Mouse (Mus musculus) thymus, postnatal 0 days (tissue): ENCODE measurements around the gene Mark1. TPM values are rescaled to one million over a fixed set of nuclear protein-coding genes. Genes with fewer than 3 reads are reported as not detected.

Experiments used
- DNase-seq: peaks from one replicate; pipeline ENCODE4 v3.0.0-alpha.2; 2015; ENCODE audit warnings: low spot score
- polyA plus RNA-seq: library from polyadenylated mRNA; unstranded; fragments of >200 nt; fragmentation: Nextera tagmentation; extraction: Ambion mirVana; gene quantifications from 2 replicates; pipeline ENCODE4 v1.2.1, GENCODE M21; 2015

Gene Mark1
- polyA plus RNA-seq, 1 experiment from 2014 or later = 1.1 TPM

GRCm38 (mm10) chr1:184853339-184853738 is 146.0 kb downstream of the Mark1 start:
- DNase-seq = no peak

- peak; percentile 66 for DNase-seq
These were observed 147.4 kb downstream of the Mark1 start for GRCm38 (mm10) chr1:184851741-184852618.

DNA sequence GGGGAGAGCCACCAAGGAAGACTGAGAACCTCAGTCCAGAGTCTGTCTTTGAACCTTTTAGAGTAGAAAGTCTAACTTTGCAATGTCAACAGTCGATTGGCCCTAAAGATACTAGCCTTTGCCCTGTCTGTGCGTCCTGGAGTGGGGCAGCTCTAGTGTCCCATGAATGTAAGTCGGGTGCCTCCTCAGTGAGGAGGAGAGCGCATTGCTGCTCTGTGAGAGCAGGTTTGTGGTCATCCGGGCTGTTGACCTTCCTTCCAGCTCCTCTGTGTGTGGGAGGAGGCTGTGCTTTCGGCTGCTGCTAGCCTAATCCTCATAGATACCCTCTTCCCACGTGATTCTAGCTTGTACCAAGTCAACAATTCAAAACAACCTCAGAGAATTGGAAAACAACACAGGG is 148.2 kb downstream of the Mark1 start:
- no peak for DNase-seq

DNA sequence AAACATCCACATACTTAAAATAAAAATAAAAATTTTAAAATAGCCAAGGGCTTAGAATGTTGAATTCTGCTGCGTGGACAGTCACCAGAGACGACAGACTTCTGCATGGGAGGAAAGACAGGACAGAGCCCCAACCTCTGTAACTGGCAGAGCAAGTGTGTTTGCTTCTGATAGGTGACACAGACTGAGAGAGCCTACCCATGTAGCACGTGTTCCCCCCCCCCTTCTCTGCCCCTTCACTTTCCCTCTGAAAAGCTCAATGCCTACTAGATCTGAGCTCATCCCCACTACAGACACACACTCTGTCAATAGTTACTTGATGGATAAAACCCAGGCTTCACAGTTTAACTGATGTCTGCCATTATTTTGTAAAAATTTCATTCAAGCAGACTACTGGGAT is 152.4 kb downstream of the Mark1 start:
- no peak for DNase-seq

Other genes starting within 250 kb of the Mark1 start
- 1.7 and 2.0 TPM in 2 replicates for gene Marc1, start 188.3 kb downstream of the Mark1 start, polyA plus RNA-seq
- gene Marc2, start 153.1 kb downstream of the Mark1 start, polyA plus RNA-seq = 237 and 272 TPM in 2 replicates
- 0.86 and 1.1 TPM in 2 replicates for gene C130074G19Rik, start 116.4 kb downstream of the Mark1 start, polyA plus RNA-seq
- 16.2 and 16.8 TPM in 2 replicates for gene Rab3gap2, start 204.5 kb upstream of the Mark1 start, polyA plus RNA-seq